Mouse (Mus musculus) cerebellum, adult 2 months (tissue): ENCODE measurements at regions not wholly inside any gene's neighbourhood (a gene's known extent, or its start where the extent isn't known, plus 50 kb on each side); places are given as distances from the start of the nearest gene placed in this dataset.

Experiments
- CTCF ChIP-seq: fragments of 200-500 bp; IDR thresholded peaks from 2 replicates; pipeline ENCODE4 v1.5.1; 2011; ENCODE audit warnings: low read depth, mild to moderate bottlenecking, control low read depth, low read length, moderate library complexity, borderline replicate concordance; ENCODE audit not compliant: insufficient read depth
- POLR2A ChIP-seq: fragments of 200-500 bp; IDR thresholded peaks from 2 replicates; pipeline ENCODE4 v1.6.1; 2011; ENCODE audit warnings: low read length, control low read depth, borderline replicate concordance; ENCODE audit not compliant: insufficient read depth

- TF ChIP-seq POLR2A (no peak), CTCF (no peak)
These were observed 190.0 kb upstream of the Eef2kmt start for GRCm38 (mm10) chr16:5445776-5446175.
